Mouse (Mus musculus): Measurements from ENCODE around the gene Lpar2.
A peak's percentile ranks its signal among the peaks of the same experiment; 100 is the strongest.

The Lpar2 gene

GRCm38 (mm10) chr8:69822386-69823191 is at the start of gene Lpar2:
Gene Lpar2, plus strand, starts transcription at chr8:69822429.
- DNase-seq (ENCODE audit: low read depth, low spot score), result no peak

DNA sequence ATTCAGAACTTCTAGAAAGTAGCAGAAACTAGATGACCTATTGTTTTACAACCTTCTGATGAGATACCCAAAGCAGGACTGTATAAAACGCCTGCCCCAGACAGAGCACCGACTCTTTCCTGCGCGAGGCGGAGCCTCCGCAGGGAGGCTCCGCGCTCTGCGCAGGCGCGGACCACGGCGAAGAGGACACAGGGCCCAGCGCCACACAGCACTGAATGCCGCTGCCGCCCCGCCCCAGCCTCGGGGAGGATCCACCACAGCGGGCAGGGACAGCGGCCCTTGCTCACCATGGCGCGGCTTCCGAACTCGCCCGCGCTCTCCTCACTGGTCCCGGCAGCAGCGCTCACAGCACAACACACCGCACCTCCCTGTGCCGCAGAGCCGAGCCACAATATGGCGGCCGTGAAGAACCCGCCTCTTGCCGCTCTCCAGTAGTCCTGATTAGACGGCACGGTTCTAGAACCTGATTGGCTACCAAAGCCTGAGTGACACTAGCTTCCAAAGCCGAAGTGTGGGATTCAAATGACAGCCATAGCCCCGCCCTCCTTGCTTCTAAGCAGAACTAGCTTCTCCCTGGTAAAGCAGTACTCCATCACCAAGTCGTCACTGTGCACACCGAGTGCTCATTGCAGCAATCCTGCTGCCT is 47.6 kb upstream of the Lpar2 start, which contains the start of gene Gm20422:
Gm20422 (minus strand) TSS at position 384 of the 646 bp plus-strand sequence.
- DNase-seq (ENCODE audit: low read depth, low spot score), result peak; percentile 97

- no peak for DNase-seq (ENCODE audit: low read depth, low spot score)
These were observed 47.1 kb upstream of the Lpar2 start for GRCm38 (mm10) chr8:69775149-69775534.

DNA sequence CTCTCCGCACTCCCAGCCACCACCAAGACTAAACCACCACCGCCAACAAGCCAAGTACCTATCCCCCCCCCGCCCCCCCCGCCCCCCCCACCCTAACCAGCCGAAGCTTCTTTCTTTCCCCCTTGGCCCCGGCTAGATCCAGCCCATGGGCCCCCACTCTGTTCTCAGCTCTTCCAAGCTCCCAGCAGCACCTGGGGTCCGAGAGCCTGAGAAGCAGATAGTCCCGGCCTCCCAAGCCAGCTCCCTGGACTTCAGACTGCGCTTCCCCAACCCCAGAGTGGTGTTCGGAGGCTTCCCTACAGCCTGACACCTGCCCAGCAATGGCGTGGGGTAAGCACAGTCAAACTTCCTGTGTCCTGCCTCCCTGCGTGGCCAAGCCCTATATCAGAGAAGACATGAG is 45.1 kb upstream of the Lpar2 start:
- no peak for DNase-seq (ENCODE audit: low read depth, low spot score)

DNA sequence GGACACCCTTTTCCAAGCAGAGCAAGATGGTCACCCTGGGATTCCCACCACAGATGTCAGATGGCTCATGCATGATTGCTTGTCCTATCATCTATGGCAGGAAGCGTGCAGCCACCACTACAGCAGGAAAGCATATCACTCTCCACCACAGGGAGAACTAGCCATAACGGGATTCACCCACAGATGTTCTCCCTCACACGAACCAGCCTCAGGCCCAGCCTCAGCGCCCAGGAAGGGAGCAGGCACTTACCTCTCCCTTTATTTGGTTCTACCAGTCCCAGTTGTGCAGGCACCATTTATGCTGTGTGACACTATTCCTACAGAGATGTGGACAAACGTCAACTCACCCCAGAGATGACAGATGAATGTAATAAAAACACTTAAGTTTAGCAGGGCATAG is 33.1 kb upstream of the Lpar2 start:
- no peak for DNase-seq (ENCODE audit: low read depth, low spot score)

- no peak for DNase-seq (ENCODE audit: low read depth, low spot score)
These were observed 32.5 kb upstream of the Lpar2 start for GRCm38 (mm10) chr8:69789731-69790130.

DNA sequence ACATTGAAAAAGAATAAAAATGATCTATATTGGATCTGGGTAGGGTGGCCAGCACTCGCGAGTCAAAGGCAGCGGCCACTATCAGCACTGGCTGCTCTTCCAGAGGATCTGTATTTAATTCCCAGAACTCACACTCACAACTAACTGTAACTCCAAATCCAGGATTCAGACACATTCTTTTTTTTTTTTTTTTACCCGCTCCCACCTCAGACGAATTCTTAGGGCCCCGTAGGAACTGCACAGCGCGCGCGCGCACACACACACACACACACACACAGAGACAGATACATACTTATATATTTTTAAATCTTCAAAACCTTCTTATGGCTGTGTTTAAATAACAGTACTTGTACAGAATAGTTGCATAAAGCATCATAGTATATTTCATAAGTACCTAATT is 31.9 kb upstream of the Lpar2 start:
- no peak for DNase-seq (ENCODE audit: low read depth, low spot score)

GRCm38 (mm10) chr8:69790773-69791367 is 31.4 kb upstream of the Lpar2 start, which contains the start of the genes Atp13a1 and Zfp866:
Gene Atp13a1, plus strand, starts transcription at chr8:69791163.
Gene Zfp866, minus strand, starts transcription at chr8:69791178.
- DNase-seq (ENCODE audit: low read depth, low spot score), result peak; percentile 68

- no peak for DNase-seq (ENCODE audit: low read depth, low spot score)
These were observed 30.7 kb upstream of the Lpar2 start for GRCm38 (mm10) chr8:69791415-69792068.

DNA sequence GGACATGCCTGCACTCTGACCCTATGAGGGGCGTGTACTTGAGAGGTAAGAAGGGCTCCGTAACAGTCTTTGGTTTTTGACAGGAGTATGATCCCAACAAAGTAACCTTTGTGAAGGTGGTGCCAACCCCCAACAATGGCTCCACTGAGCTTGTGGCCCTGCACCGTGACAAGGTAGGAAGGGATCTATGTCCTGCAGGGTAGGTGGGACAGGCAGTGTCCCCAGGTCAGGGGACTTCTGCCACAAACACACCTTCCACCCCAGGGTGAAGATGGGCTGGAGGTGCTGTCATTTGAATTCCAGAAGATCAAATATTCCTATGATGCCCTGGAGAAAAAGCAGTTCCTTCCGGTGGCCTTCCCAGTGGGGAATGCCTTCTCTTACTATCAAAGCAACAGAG is 28.6 kb upstream of the Lpar2 start:
- DNase-seq (ENCODE audit: low read depth, low spot score), result no peak

- DNase-seq (ENCODE audit: low read depth, low spot score), result no peak
These were observed 28.1 kb upstream of the Lpar2 start for GRCm38 (mm10) chr8:69794096-69794495.

DNA sequence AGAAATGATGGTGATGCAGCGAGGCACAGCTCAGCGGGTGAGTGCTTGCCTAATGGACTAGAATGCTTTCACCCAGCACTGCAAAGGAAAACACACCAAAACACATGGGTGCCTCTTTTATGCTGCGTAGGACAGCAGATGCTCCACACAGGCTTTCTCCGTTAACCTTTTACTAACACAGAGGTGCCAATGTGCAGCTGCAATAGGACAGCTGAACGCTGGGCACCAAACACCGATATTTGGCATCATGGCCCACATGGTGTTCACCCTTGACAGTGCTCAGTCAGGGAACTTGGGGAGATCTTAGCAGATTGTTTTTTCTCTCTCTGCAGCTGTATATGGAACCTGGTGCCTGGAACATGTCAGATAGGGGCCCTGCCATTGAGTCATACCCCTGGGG is 27.3 kb upstream of the Lpar2 start:
- no peak for DNase-seq (ENCODE audit: low read depth, low spot score)

DNA sequence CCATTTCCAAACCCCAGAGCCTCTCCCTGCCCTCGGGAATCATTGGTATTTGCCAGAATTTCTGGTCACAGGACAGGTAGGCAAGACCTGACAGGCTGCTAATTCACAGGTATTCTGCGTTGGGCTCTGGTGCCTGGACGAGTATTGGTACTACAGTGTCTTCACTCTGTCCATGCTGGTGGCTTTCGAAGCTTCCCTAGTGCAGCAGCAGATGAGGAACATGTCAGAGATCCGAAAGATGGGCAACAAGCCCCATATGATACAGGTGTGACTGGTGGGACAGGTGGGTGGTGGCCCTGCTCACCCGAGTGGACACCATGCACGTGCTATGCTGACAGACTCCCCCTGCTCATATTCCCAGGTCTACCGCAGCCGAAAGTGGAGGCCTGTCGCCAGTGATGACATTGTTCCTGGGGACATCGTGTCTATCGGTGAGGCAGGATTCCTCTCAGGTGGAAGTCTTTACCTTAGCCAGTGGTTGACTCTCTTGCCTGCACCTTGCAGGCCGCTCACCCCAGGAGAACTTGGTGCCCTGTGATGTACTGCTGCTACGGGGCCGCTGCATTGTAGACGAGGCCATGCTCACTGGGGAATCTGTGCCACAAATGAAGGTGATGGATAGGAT is 25.4 kb upstream of the Lpar2 start:
- DNase-seq (ENCODE audit: low read depth, low spot score), result no peak

GRCm38 (mm10) chr8:69797661-69798060 is 24.6 kb upstream of the Lpar2 start:
- no peak for DNase-seq (ENCODE audit: low read depth, low spot score)

DNA sequence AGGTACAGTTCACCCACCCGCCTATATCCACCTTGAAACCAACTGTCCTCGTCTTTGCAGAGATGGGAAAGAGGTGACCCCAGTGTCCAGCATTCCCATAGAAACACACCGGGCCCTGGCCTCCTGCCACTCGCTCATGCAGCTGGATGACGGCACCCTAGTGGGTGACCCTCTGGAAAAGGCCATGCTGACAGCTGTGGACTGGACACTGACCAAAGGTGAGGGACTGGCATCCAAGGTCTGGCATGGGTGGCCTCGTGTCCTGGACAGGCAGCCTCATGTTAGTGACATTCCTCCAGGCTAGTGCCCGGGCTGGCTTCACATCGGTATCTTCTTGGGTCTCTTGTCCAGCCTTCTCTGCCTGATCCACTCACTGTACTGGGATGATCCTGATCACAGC is 23.0 kb upstream of the Lpar2 start:
- DNase-seq (ENCODE audit: low read depth, low spot score), result no peak

DNA sequence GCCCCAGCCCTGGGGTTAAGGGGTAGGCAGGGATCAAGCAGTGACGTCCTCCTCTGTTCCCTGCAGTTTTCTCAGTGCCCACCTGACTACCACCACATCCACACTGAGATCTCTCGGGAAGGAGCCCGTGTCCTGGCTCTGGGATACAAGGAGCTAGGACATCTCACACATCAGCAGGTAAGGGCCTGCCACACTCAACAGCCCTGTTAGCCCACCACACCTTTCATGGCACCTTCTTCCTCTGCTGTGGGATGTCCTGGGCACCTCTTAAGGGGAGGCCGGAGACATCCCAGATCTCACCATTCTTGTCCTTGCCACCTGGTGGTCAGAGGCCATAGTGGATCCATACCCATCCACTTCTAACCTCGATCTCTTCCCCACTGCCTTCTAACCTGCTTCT is 22.3 kb upstream of the Lpar2 start:
- no peak for DNase-seq (ENCODE audit: low read depth, low spot score)

- no peak for DNase-seq (ENCODE audit: low read depth, low spot score)
These were observed 20.4 kb upstream of the Lpar2 start for GRCm38 (mm10) chr8:69801796-69802195.

GRCm38 (mm10) chr8:69802216-69802615 is 20.0 kb upstream of the Lpar2 start:
- DNase-seq (ENCODE audit: low read depth, low spot score), result no peak

DNA sequence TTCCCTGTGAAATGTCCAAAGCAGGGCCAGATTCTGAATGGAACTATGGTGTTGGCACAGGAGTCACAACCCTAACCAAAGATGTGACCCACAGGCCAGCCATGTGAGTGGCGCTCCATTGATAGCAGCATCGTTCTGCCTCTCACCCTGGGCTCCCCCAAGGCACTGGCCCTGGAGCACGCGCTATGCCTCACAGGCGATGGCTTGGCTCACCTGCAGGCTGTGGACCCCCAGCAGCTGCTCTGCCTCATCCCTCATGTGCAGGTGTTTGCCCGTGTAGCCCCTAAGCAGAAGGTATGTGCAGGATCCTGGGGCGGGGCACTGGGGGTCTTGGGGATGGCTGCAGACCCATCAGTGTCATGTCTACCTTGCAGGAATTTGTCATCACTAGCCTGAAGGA is 18.9 kb upstream of the Lpar2 start:
- no peak for DNase-seq (ENCODE audit: low read depth, low spot score)

GRCm38 (mm10) chr8:69804537-69804936 is 17.7 kb upstream of the Lpar2 start:
- no peak for DNase-seq (ENCODE audit: low read depth, low spot score)

DNA sequence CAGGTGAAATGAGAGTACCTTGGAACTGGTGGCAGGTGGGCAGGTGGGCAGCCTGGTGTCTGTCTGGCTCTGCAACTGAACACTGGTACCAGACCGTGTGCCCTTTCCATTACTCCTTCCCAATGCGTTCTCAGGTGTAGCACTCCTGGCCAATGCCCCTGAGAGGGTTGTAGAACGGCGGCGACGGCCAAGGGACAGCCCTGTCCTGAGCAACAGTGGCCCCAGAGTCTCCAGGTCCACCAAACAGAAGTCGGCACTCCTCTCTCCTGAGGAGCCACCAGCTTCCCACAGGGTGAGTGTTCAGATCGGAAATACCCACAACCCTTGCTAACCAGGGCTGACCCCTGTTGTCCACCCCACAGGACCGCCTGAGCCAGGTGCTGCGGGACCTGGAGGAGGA is 17.1 kb upstream of the Lpar2 start:
- no peak for DNase-seq (ENCODE audit: low read depth, low spot score)

DNA sequence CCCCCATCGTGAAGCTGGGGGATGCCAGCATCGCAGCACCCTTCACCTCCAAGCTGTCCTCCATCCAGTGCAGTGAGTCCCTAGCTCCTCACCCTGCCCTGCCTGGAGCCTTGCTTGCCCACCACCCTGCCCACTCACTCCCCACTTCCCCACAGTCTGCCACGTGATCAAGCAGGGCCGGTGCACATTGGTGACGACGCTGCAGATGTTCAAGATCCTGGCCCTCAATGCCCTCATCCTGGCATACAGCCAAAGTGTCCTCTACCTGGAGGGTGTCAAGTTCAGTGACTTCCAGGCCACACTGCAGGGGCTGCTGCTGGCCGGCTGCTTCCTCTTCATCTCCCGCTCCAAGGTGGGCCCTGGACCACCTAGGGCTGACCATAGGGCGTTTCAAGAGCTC is 16.7 kb upstream of the Lpar2 start:
- DNase-seq (ENCODE audit: low read depth, low spot score), result no peak
